Mouse (Mus musculus): ENCODE data around the gene Lrp10. TPM values are rescaled to one million over a fixed set of nuclear protein-coding genes. Genes with fewer than 3 reads are reported as not detected.

Gene Lrp10
- total and polyA plus RNA-seq, 2 experiments from 2014 or later: 54.4 to 81.5 TPM

GRCm38 (mm10) chr14:54435194-54435918 is 28.6 kb upstream of the Lrp10 start:
- Histone ChIP-seq H3K9ac (replicated peaks; ENCODE audit: low read depth, low read length) (no peak overlapping the region), H3K4me3 (ENCODE audit: low read depth, low read length) (no peak overlapping the region), H3K36me3 (replicated peaks; ENCODE audit: control insufficient read depth, insufficient read depth, low read length) (peaks cover 35% of the 10 kb centered on the region), H3K4me1 (ENCODE audit: control insufficient read depth, insufficient read depth) (peaks cover 18% of the 10 kb centered on the region; the same call in 1 of the 2 replicates), H3K9me3 (replicated peaks; ENCODE audit: control insufficient read depth, low read length) (no peaks in the 10 kb centered on the region), H3K27ac (ENCODE audit: low read depth) (no peak overlapping the region), H3K4me2 (ENCODE audit: low read depth, low read length) (no peak overlapping the region), H3K27me3 (ENCODE audit: control insufficient read depth, insufficient read depth, low read length) (no peaks in the 10 kb centered on the region)
- TF ChIP-seq CTCF (IDR thresholded peaks at IDR 0.05; ENCODE audit: low read depth) (no peak), EP300 (IDR thresholded peaks at IDR 0.05; ENCODE audit: low read depth) (no peak)
- ATAC-seq (ENCODE audit: insufficient read depth, low read depth) (no peak), DNase-seq (ENCODE audit: low spot score) (no peak)
- 64% methylated on average over 11 of the region's 11 CpGs for WGBS

GRCm38 (mm10) chr14:54439155-54439554 is 24.8 kb upstream of the Lrp10 start:
- H3K4me3 ChIP-seq (ENCODE audit: low read depth, low read length): no peak overlapping the region

DNA sequence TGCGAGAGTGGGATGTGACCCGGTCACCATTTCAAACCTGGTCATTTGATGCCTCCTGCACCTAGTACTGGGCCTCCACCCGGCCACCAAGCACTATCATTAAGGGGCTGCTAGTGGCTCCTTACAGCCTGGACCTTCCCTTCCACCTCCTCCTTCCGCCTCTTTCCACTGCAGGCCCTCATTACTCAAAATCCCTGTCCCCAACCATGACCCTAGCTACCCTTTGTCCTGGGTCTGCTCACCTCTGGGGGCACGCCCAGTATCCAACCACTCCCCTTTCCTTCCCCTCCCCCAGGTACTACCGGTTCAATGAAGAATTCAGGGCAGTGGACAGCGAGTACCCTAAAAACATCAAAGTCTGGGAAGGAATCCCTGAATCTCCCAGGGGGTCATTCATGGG is 24.3 kb upstream of the Lrp10 start:
- H3K4me2 ChIP-seq (ENCODE audit: low read depth, low read length): no peak overlapping the region
- no peak for DNase-seq (ENCODE audit: low spot score)
- no peaks in the 10 kb centered on the region for H3K9me3 ChIP-seq (replicated peaks; ENCODE audit: control insufficient read depth, low read length)
- peaks cover 46% of the 10 kb centered on the region for H3K36me3 ChIP-seq (replicated peaks; ENCODE audit: control insufficient read depth, insufficient read depth, low read length)
- ATAC-seq (ENCODE audit: insufficient read depth, low read depth): no peak
- H3K9ac ChIP-seq (replicated peaks; ENCODE audit: low read depth, low read length): no peak overlapping the region
- no peaks in the 10 kb centered on the region for H3K27me3 ChIP-seq (ENCODE audit: control insufficient read depth, insufficient read depth, low read length)
- WGBS: 83% methylated on average over 7 of the region's 7 CpGs
- H3K27ac ChIP-seq (ENCODE audit: low read depth): no peak overlapping the region
- peaks cover 7% of the 10 kb centered on the region; the same call in 1 of the 2 replicates for H3K4me1 ChIP-seq (ENCODE audit: control insufficient read depth, insufficient read depth)
- no peak for TF ChIP-seq EP300 (IDR thresholded peaks at IDR 0.05; ENCODE audit: low read depth)
- TF ChIP-seq CTCF (IDR thresholded peaks at IDR 0.05; ENCODE audit: low read depth): no peak
- no peak overlapping the region for H3K4me3 ChIP-seq (ENCODE audit: low read depth, low read length)

More at GRCm38 (mm10) chr14:54439155-54439554, 24.8 kb upstream of the Lrp10 start:
- DNase-seq (ENCODE audit: low spot score) (no peak), ATAC-seq (ENCODE audit: insufficient read depth, low read depth) (no peak)
- no peaks in the 10 kb centered on the region for H3K27me3 ChIP-seq (ENCODE audit: control insufficient read depth, insufficient read depth, low read length)
- H3K27ac ChIP-seq (ENCODE audit: low read depth): no peak overlapping the region
- H3K36me3 ChIP-seq (replicated peaks; ENCODE audit: control insufficient read depth, insufficient read depth, low read length): peaks cover 46% of the 10 kb centered on the region
- H3K4me2 ChIP-seq (ENCODE audit: low read depth, low read length): no peak overlapping the region
- TF ChIP-seq EP300 (IDR thresholded peaks at IDR 0.05; ENCODE audit: low read depth): no peak
- TF ChIP-seq CTCF (IDR thresholded peaks at IDR 0.05; ENCODE audit: low read depth): no peak
- H3K9me3 ChIP-seq (replicated peaks; ENCODE audit: control insufficient read depth, low read length): no peaks in the 10 kb centered on the region
- WGBS: 92% methylated on average over 12 of the region's 12 CpGs
- H3K9ac ChIP-seq (replicated peaks; ENCODE audit: low read depth, low read length): no peak overlapping the region
- peaks cover 9% of the 10 kb centered on the region for H3K4me1 ChIP-seq (ENCODE audit: control insufficient read depth, insufficient read depth)

DNA sequence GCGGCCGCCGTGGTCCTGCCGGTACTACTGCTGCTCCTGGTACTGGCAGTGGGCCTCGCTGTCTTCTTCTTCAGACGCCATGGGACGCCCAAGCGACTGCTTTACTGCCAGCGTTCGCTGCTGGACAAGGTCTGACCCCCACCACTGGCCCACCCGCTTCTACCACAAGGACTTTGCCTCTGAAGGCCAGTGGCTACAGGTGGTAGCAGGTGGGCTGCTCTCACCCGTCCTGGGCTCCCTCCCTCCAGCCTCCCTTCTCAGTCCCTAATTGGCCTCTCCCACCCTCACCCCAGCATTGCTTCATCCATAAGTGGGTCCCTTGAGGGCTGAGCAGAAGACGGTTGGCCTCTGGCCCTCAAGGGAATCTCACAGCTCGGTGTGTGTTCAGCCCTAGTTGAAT is 23.4 kb upstream of the Lrp10 start:
- H3K4me1 ChIP-seq (ENCODE audit: control insufficient read depth, insufficient read depth): peaks cover 7% of the 10 kb centered on the region; the same call in 1 of the 2 replicates
- no peaks in the 10 kb centered on the region for H3K27me3 ChIP-seq (ENCODE audit: control insufficient read depth, insufficient read depth, low read length)
- no peak overlapping the region for H3K4me3 ChIP-seq (ENCODE audit: low read depth, low read length)
- 86% methylated on average over 14 of the region's 14 CpGs for WGBS
- H3K9ac ChIP-seq (replicated peaks; ENCODE audit: low read depth, low read length): no peak overlapping the region
- DNase-seq (ENCODE audit: low spot score) (no peak), ATAC-seq (ENCODE audit: insufficient read depth, low read depth) (no peak)
- H3K9me3 ChIP-seq (replicated peaks; ENCODE audit: control insufficient read depth, low read length): no peaks in the 10 kb centered on the region
- TF ChIP-seq CTCF (IDR thresholded peaks at IDR 0.05; ENCODE audit: low read depth) (no peak), EP300 (IDR thresholded peaks at IDR 0.05; ENCODE audit: low read depth) (no peak)
- no peak overlapping the region for H3K27ac ChIP-seq (ENCODE audit: low read depth)
- no peak overlapping the region for H3K4me2 ChIP-seq (ENCODE audit: low read depth, low read length)
- peaks cover 46% of the 10 kb centered on the region for H3K36me3 ChIP-seq (replicated peaks; ENCODE audit: control insufficient read depth, insufficient read depth, low read length)

GRCm38 (mm10) chr14:54441365-54441764 is 22.6 kb upstream of the Lrp10 start:
- no peak overlapping the region for H3K27ac ChIP-seq (ENCODE audit: low read depth)
- H3K27me3 ChIP-seq (ENCODE audit: control insufficient read depth, insufficient read depth, low read length): no peaks in the 10 kb centered on the region
- peaks cover 42% of the 10 kb centered on the region for H3K36me3 ChIP-seq (replicated peaks; ENCODE audit: control insufficient read depth, insufficient read depth, low read length)
- no peak overlapping the region for H3K4me2 ChIP-seq (ENCODE audit: low read depth, low read length)
- no peak for DNase-seq (ENCODE audit: low spot score)
- H3K4me3 ChIP-seq (ENCODE audit: low read depth, low read length): no peak overlapping the region
- TF ChIP-seq CTCF (IDR thresholded peaks at IDR 0.05; ENCODE audit: low read depth) (no peak), EP300 (IDR thresholded peaks at IDR 0.05; ENCODE audit: low read depth) (no peak)
- no peak overlapping the region for H3K9ac ChIP-seq (replicated peaks; ENCODE audit: low read depth, low read length)
- ATAC-seq (ENCODE audit: insufficient read depth, low read depth): no peak
- H3K9me3 ChIP-seq (replicated peaks; ENCODE audit: control insufficient read depth, low read length): no peaks in the 10 kb centered on the region
- WGBS: 86% methylated on average over 4 of the region's 4 CpGs
- peaks cover 7% of the 10 kb centered on the region; the same call in 1 of the 2 replicates for H3K4me1 ChIP-seq (ENCODE audit: control insufficient read depth, insufficient read depth)
